ENCODE assay signal across 8 mouse cellular contexts in genomic region chr10:80324120-80325037, GRCm38 (mm10). TPM values are rescaled to one million over a fixed set of nuclear protein-coding genes. Genes with fewer than 3 reads are reported as not detected.
DNase-seq lines count a peak whose midpoint lies in the region; ATAC-seq lines count a peak whose summit lies in the region.

No protein-coding gene starts in this region.

- H3K9ac ChIP-seq in forebrain, embryonic 16.5 days (replicated peaks; ENCODE audit: low read depth, low read length): no peak overlapping the region
- H3K9ac ChIP-seq in forebrain, embryonic 12.5 days: no peak overlapping the region
- H3K9ac ChIP-seq in liver, embryonic 12.5 days: peak overlapping the region; percentile 79

- no peak for ATAC-seq in forebrain, embryonic 16.5 days
- no peak for ATAC-seq in forebrain, embryonic 12.5 days (ENCODE audit: low FRiP score)
- ATAC-seq in liver, embryonic 12.5 days: no peak

- no peaks in the 10 kb centered on the region for H3K9me3 ChIP-seq in forebrain, embryonic 10.5 days
- H3K9me3 ChIP-seq in forebrain, embryonic 16.5 days (ENCODE audit: control insufficient read depth, low read length): no peaks in the 10 kb centered on the region
- no peaks in the 10 kb centered on the region for H3K9me3 ChIP-seq in forebrain, embryonic 12.5 days
- H3K9me3 ChIP-seq in liver, embryonic 12.5 days (replicated peaks): no peaks in the 10 kb centered on the region

- no peak for DNase-seq in forebrain, embryonic 10.5 days (ENCODE audit: extremely low spot score, low spot score)
- peak; percentile 76 for DNase-seq in 416B (ENCODE audit: low read depth)
- no peak for DNase-seq in urinary bladder, postnatal 36 days (ENCODE audit: low spot score in 2 of 2)
- no peak for DNase-seq in thymus, postnatal 36 days
- no peak for DNase-seq in ovary, postnatal 14 days (ENCODE audit: low spot score)

- 80% methylated on average over 17 of the region's 17 CpGs for WGBS in forebrain, embryonic 10.5 days
- 82% methylated on average over 17 of the region's 17 CpGs for WGBS in forebrain, embryonic 16.5 days
- WGBS in forebrain, embryonic 12.5 days: 77% methylated on average over 17 of the region's 17 CpGs
- WGBS in liver, embryonic 12.5 days (ENCODE audit: insufficient replicate concordance): 69% methylated on average over 17 of the region's 17 CpGs

- peak overlapping the region; percentile 76 for H3K4me3 ChIP-seq in forebrain, embryonic 10.5 days
- no peak overlapping the region for H3K4me3 ChIP-seq in forebrain, embryonic 16.5 days (replicated peaks; ENCODE audit: low read length)
- no peak overlapping the region for H3K4me3 ChIP-seq in forebrain, embryonic 12.5 days (replicated peaks)
- peak overlapping the region; percentile 76 for H3K4me3 ChIP-seq in liver, embryonic 12.5 days

- H3K36me3 ChIP-seq in forebrain, embryonic 10.5 days (replicated peaks): peaks cover 5% of the 10 kb centered on the region; the same call in 1 of the 2 replicates
- H3K36me3 ChIP-seq in forebrain, embryonic 16.5 days (ENCODE audit: control insufficient read depth, insufficient read depth): no peaks in the 10 kb centered on the region
- no peaks in the 10 kb centered on the region for H3K36me3 ChIP-seq in forebrain, embryonic 12.5 days (replicated peaks)
- H3K36me3 ChIP-seq in liver, embryonic 12.5 days: peaks cover under 1% of the 10 kb centered on the region; the same call in 1 of the 2 replicates

- peaks cover 56% of the 10 kb centered on the region for H3K27me3 ChIP-seq in forebrain, embryonic 10.5 days (ENCODE audit: poor library complexity, severe bottlenecking)
- H3K27me3 ChIP-seq in forebrain, embryonic 16.5 days (replicated peaks; ENCODE audit: control insufficient read depth, insufficient read depth, low read length): no peaks in the 10 kb centered on the region
- H3K27me3 ChIP-seq in forebrain, embryonic 12.5 days: peaks cover 29% of the 10 kb centered on the region
- H3K27me3 ChIP-seq in liver, embryonic 12.5 days (replicated peaks): no peaks in the 10 kb centered on the region; the same call in 1 of the 2 replicates

- H3K4me1 ChIP-seq in forebrain, embryonic 10.5 days: peaks cover 60% of the 10 kb centered on the region
- H3K4me1 ChIP-seq in forebrain, embryonic 16.5 days (replicated peaks; ENCODE audit: control insufficient read depth, insufficient read depth, low read length): peaks cover 22% of the 10 kb centered on the region
- peaks cover 29% of the 10 kb centered on the region for H3K4me1 ChIP-seq in forebrain, embryonic 12.5 days
- peaks cover 74% of the 10 kb centered on the region for H3K4me1 ChIP-seq in liver, embryonic 12.5 days

- H3K27ac ChIP-seq in forebrain, embryonic 10.5 days: no peak overlapping the region
- no peak overlapping the region for H3K27ac ChIP-seq in forebrain, embryonic 16.5 days (ENCODE audit: low read length)
- no peak overlapping the region for H3K27ac ChIP-seq in forebrain, embryonic 12.5 days
- peak overlapping the region; percentile 88 for H3K27ac ChIP-seq in liver, embryonic 12.5 days

- no peak overlapping the region for H3K4me2 ChIP-seq in forebrain, embryonic 16.5 days (ENCODE audit: low read length)
- peak overlapping the region; percentile 90; the same call in 1 of the 2 replicates for H3K4me2 ChIP-seq in forebrain, embryonic 12.5 days
- H3K4me2 ChIP-seq in liver, embryonic 12.5 days: peak overlapping the region; percentile 99

RNA-seq across cellular contexts. Expression of gene 2310011J03Rik, which starts 4.0 kb away (rescaled TPM):
- polyA plus RNA-seq in forebrain, embryonic 10.5 days (2016; fragmentation: Nextera tagmentation; extraction: Ambion mirVana): 56.4 and 60.2 TPM in 2 replicates
- 32.5 and 34.2 TPM in 2 replicates for polyA plus RNA-seq in forebrain, embryonic 16.5 days (2015; fragmentation: Nextera tagmentation; extraction: Ambion mirVana)
- polyA plus RNA-seq in forebrain, embryonic 12.5 days (2016; fragmentation: Nextera tagmentation; extraction: Ambion mirVana): 42.6 and 44.4 TPM in 2 replicates
- polyA plus RNA-seq in liver, embryonic 12.5 days (2016; fragmentation: Nextera tagmentation; extraction: Ambion mirVana): 46.0 and 46.7 TPM in 2 replicates

RNA-seq across cellular contexts. Expression of gene Pcsk4, which starts 4.9 kb away (rescaled TPM):
- polyA plus RNA-seq in forebrain, embryonic 10.5 days (2016; fragmentation: Nextera tagmentation; extraction: Ambion mirVana): 5.7 and 6.7 TPM in 2 replicates
- polyA plus RNA-seq in forebrain, embryonic 16.5 days (2015; fragmentation: Nextera tagmentation; extraction: Ambion mirVana): 3.1 and 3.9 TPM in 2 replicates
- polyA plus RNA-seq in forebrain, embryonic 12.5 days (2016; fragmentation: Nextera tagmentation; extraction: Ambion mirVana): 3.7 and 3.8 TPM in 2 replicates
- polyA plus RNA-seq in liver, embryonic 12.5 days (2016; fragmentation: Nextera tagmentation; extraction: Ambion mirVana): 6.9 and 7.2 TPM in 2 replicates

RNA-seq across cellular contexts. Expression of gene Reep6, which starts 5.4 kb away (rescaled TPM):
- 7.7 and 9.1 TPM in 2 replicates for polyA plus RNA-seq in forebrain, embryonic 10.5 days (2016; fragmentation: Nextera tagmentation; extraction: Ambion mirVana)
- 2.2 and 3.2 TPM in 2 replicates for polyA plus RNA-seq in forebrain, embryonic 16.5 days (2015; fragmentation: Nextera tagmentation; extraction: Ambion mirVana)
- 4.1 and 4.4 TPM in 2 replicates for polyA plus RNA-seq in forebrain, embryonic 12.5 days (2016; fragmentation: Nextera tagmentation; extraction: Ambion mirVana)
- 61.4 and 61.6 TPM in 2 replicates for polyA plus RNA-seq in liver, embryonic 12.5 days (2016; fragmentation: Nextera tagmentation; extraction: Ambion mirVana)

RNA-seq across cellular contexts. Expression of gene Adamtsl5, which starts 23.8 kb away (rescaled TPM):
- polyA plus RNA-seq in forebrain, embryonic 10.5 days (2016; fragmentation: Nextera tagmentation; extraction: Ambion mirVana): 0.27 and 0.54 TPM in 2 replicates
- 0.51 and 0.66 TPM in 2 replicates for polyA plus RNA-seq in forebrain, embryonic 16.5 days (2015; fragmentation: Nextera tagmentation; extraction: Ambion mirVana)
- 0.17 and 0.55 TPM in 2 replicates for polyA plus RNA-seq in forebrain, embryonic 12.5 days (2016; fragmentation: Nextera tagmentation; extraction: Ambion mirVana)
- polyA plus RNA-seq in liver, embryonic 12.5 days (2016; fragmentation: Nextera tagmentation; extraction: Ambion mirVana): 2.4 and 2.9 TPM in 2 replicates

RNA-seq across cellular contexts. Expression of gene Apc2, which starts 28.6 kb away (rescaled TPM):
- polyA plus RNA-seq in forebrain, embryonic 10.5 days (2016; fragmentation: Nextera tagmentation; extraction: Ambion mirVana): 19.4 and 27.0 TPM in 2 replicates
- polyA plus RNA-seq in forebrain, embryonic 16.5 days (2015; fragmentation: Nextera tagmentation; extraction: Ambion mirVana): 222 and 234 TPM in 2 replicates
- 144 and 165 TPM in 2 replicates for polyA plus RNA-seq in forebrain, embryonic 12.5 days (2016; fragmentation: Nextera tagmentation; extraction: Ambion mirVana)
- polyA plus RNA-seq in liver, embryonic 12.5 days (2016; fragmentation: Nextera tagmentation; extraction: Ambion mirVana): 0.17 and 0.22 TPM in 2 replicates

Comparison
In these comparisons a context has a peak if more than half of its experiments do, and no peak if none do; other contexts are left out.
1. H3K4me3 ChIP-seq: peak in forebrain, embryonic 10.5 days (single experiment) and liver, embryonic 12.5 days (single experiment); none in forebrain, embryonic 16.5 days (single experiment) and forebrain, embryonic 12.5 days (single experiment).